Comparison of ENCODE assay signal across 8 mouse cellular contexts in genomic region chr2:93461869-93462714, GRCm38 (mm10). TPM values are rescaled to one million over a fixed set of nuclear protein-coding genes. Genes with fewer than 3 reads are reported as not detected.
DNase-seq lines count a peak whose midpoint lies in the region; ATAC-seq and TF ChIP-seq lines count a peak whose summit lies in the region.

No protein-coding gene starts in this region.

- H3K9me3 ChIP-seq in embryonic facial prominence, embryonic 12.5 days = no peaks in the 10 kb centered on the region
- H3K9me3 ChIP-seq in limb, embryonic 11.5 days (ENCODE audit: control insufficient read depth, low read length) = no peaks in the 10 kb centered on the region
- peaks cover 4% of the 10 kb centered on the region; the same call in 1 of the 2 replicates for H3K9me3 ChIP-seq in midbrain, embryonic 13.5 days

- peak overlapping the region; percentile 45 for H3K4me3 ChIP-seq in embryonic facial prominence, embryonic 12.5 days
- H3K4me3 ChIP-seq in limb, embryonic 11.5 days (ENCODE audit: low read depth, low read length) = peak overlapping the region; percentile 37
- H3K4me3 ChIP-seq in midbrain, embryonic 13.5 days (replicated peaks) = peak overlapping the region; percentile 38
- H3K4me3 ChIP-seq in small intestine, adult 2 months (ENCODE audit: low read depth, low read length) = peak overlapping the region; percentile 83

- peak overlapping the region; percentile 84 for H3K4me2 ChIP-seq in embryonic facial prominence, embryonic 12.5 days (replicated peaks)
- peak overlapping the region; percentile 76 for H3K4me2 ChIP-seq in limb, embryonic 11.5 days (ENCODE audit: low read depth, severe bottlenecking)
- H3K4me2 ChIP-seq in midbrain, embryonic 13.5 days (replicated peaks) = peak overlapping the region; percentile 63

- H3K27me3 ChIP-seq in embryonic facial prominence, embryonic 12.5 days = peaks cover 5% of the 10 kb centered on the region; the same call in 1 of the 2 replicates
- H3K27me3 ChIP-seq in limb, embryonic 11.5 days (ENCODE audit: control insufficient read depth, insufficient read depth, low read length) = 0 out of 2 replicates have a peak, but pooled peaks cover 2% of the 10 kb centered on the region
- H3K27me3 ChIP-seq in midbrain, embryonic 13.5 days = peaks cover 29% of the 10 kb centered on the region
- H3K27me3 ChIP-seq in small intestine, adult 2 months (ENCODE audit: control insufficient read depth, insufficient read depth, low read length) = no peaks in the 10 kb centered on the region

- WGBS in embryonic facial prominence, embryonic 12.5 days = 1% methylated on average over 40 of the region's 41 CpGs
- 3% methylated on average over 41 of the region's 41 CpGs for WGBS in limb, embryonic 11.5 days
- WGBS in midbrain, embryonic 13.5 days = 2% methylated on average over 41 of the region's 41 CpGs
- 2% methylated on average over 41 of the region's 41 CpGs for WGBS in small intestine, adult 2 months

- peak overlapping the region; percentile 46; the same call in 1 of the 2 replicates for H3K27ac ChIP-seq in embryonic facial prominence, embryonic 12.5 days
- no peak overlapping the region for H3K27ac ChIP-seq in limb, embryonic 11.5 days (replicated peaks; ENCODE audit: low read depth, low read length)
- peak overlapping the region; percentile 30; the same call in 1 of the 2 replicates for H3K27ac ChIP-seq in midbrain, embryonic 13.5 days
- H3K27ac ChIP-seq in small intestine, adult 2 months (ENCODE audit: insufficient read depth, low read depth, low read length) = peak overlapping the region; percentile 96

- peak; percentile 85 for TF ChIP-seq POLR2A in small intestine, adult 2 months (IDR thresholded peaks at IDR 0.05; ENCODE audit: low read depth, low read length)

- DNase-seq in 3T3-L1 (ENCODE audit: low read depth, low spot score) = peak; percentile 96
- peak; percentile 100 for DNase-seq in adrenal gland, postnatal 36 days
- peak; percentile 100 for DNase-seq in heart, adult 11 months
- DNase-seq in kidney, adult 18-20 months = peak; percentile 99
- DNase-seq in limb, embryonic 11.5 days (ENCODE audit: low spot score) = peak; percentile 92

- peak overlapping the region; percentile 47 for H3K9ac ChIP-seq in embryonic facial prominence, embryonic 12.5 days
- peak overlapping the region; percentile 44 for H3K9ac ChIP-seq in limb, embryonic 11.5 days (ENCODE audit: low read length)
- H3K9ac ChIP-seq in midbrain, embryonic 13.5 days (replicated peaks) = no peak overlapping the region; the same call in 1 of the 2 replicates

- TF ChIP-seq CTCF in small intestine, adult 2 months (IDR thresholded peaks at IDR 0.05; ENCODE audit: extremely low read depth, insufficient read length, insufficient replicate concordance, low read depth, low read length) = no peak

- peaks cover 19% of the 10 kb centered on the region; the same call in 1 of the 2 replicates for H3K4me1 ChIP-seq in embryonic facial prominence, embryonic 12.5 days
- H3K4me1 ChIP-seq in limb, embryonic 11.5 days (ENCODE audit: control insufficient read depth, insufficient read depth, low read length) = 0 out of 2 replicates have a peak, but pooled peaks cover 2% of the 10 kb centered on the region
- H3K4me1 ChIP-seq in midbrain, embryonic 13.5 days (replicated peaks) = peaks cover 17% of the 10 kb centered on the region
- H3K4me1 ChIP-seq in small intestine, adult 2 months (ENCODE audit: control insufficient read depth, insufficient read depth, insufficient read length, low read length) = peaks cover 52% of the 10 kb centered on the region

- peak; percentile 84 for ATAC-seq in embryonic facial prominence, embryonic 12.5 days (ENCODE audit: insufficient number of reproducible peaks, insufficient read depth, low FRiP score, low TSS enrichment)
- ATAC-seq in limb, embryonic 11.5 days (ENCODE audit: insufficient number of reproducible peaks, low FRiP score, low TSS enrichment, low read depth) = peak; percentile 93
- peak; percentile 95 for ATAC-seq in midbrain, embryonic 13.5 days

- H3K36me3 ChIP-seq in embryonic facial prominence, embryonic 12.5 days = no peaks in the 10 kb centered on the region
- no peaks in the 10 kb centered on the region for H3K36me3 ChIP-seq in limb, embryonic 11.5 days (ENCODE audit: control insufficient read depth, insufficient read depth, low read length)
- no peaks in the 10 kb centered on the region for H3K36me3 ChIP-seq in midbrain, embryonic 13.5 days
- H3K36me3 ChIP-seq in small intestine, adult 2 months (ENCODE audit: control insufficient read depth, insufficient read depth, low read length) = no peaks in the 10 kb centered on the region

RNA-seq across cellular contexts. Expression of gene Cd82, which starts 0.8 kb away (rescaled TPM):
- total RNA-seq in adrenal gland, postnatal 36 days (2021) = 10 to 100 TPM; 34.6 to 63.8 TPM
- 24.6 and 25.0 TPM in 2 replicates for polyA plus RNA-seq in embryonic facial prominence, embryonic 12.5 days (2016; fragmentation: Nextera tagmentation; extraction: Ambion mirVana)
- 5.4 and 6.0 TPM in 2 replicates for polyA plus RNA-seq in limb, embryonic 11.5 days (2014; fragmentation: Nextera tagmentation; extraction: Ambion mirVana)
- 12.6 and 16.2 TPM in 2 replicates for polyA plus RNA-seq in midbrain, embryonic 13.5 days (2015; fragmentation: Nextera tagmentation; extraction: Ambion mirVana)
- polyA plus RNA-seq in small intestine, adult 2 months (2012; rRNA removed) = 123 and 433 TPM in 2 replicates
